Mouse (Mus musculus) gastrocnemius, adult 2 months (tissue): ENCODE data around the gene Sh3pxd2a. TPM values are rescaled to one million over a fixed set of nuclear protein-coding genes. Genes with fewer than 3 reads are reported as not detected.

ENCODE experiments used
- DNase-seq: peaks from one replicate; pipeline ENCODE4 v3.0.0; 2022
- H3K27ac ChIP-seq: fragments of 200-600 bp; 2 replicates; pipeline ENCODE4 v1.8.1; 2022; ENCODE audit warnings: mild to moderate bottlenecking
- H3K4me3 ChIP-seq: fragments of 200-600 bp; 2 replicates; pipeline ENCODE4 v1.8.1; 2022; ENCODE audit warnings: mild to moderate bottlenecking, moderate library complexity
- CTCF ChIP-seq: fragments of 200-600 bp; IDR thresholded peaks from 2 replicates; pipeline ENCODE4 v1.8.1; 2022; ENCODE audit warnings: antibody characterized with exemption, mild to moderate bottlenecking, moderate library complexity
- intact Hi-C: fragments of 180-260 bp; cut with DNase I; formaldehyde crosslinking; loops from one replicate; pipeline ENCODE4 v1.15.1; 2025
- total RNA-seq, 2 experiments: library from RNA; stranded (reverse); gene quantifications; 2 replicates each; pipeline ENCODE4 v1.2.3; 2021

Gene Sh3pxd2a
- total RNA-seq, 2 experiments from 2014 or later: 37.7 to 44.7 TPM

DNA sequence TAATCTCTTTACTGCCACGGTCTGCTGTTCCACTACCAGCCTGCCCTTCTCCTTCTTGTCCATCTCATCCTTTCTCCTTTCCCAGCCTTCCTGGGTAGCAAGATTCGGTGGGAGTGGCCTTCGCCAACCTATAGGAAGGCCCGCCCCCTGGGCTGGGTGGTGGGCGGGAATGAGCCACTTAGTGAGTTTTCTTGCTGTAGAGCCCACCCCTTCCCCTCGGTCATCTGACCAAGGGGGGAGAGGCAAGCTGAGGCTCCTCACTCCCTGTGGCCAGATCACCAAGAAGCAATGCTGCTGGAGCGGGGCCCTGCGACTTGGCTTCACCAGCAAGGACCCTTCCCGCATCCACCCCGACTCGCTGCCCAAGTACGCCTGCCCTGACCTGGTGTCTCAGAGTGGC, 224.1 kb downstream of the Sh3pxd2a start:
- H3K4me3 ChIP-seq: no peak overlapping the region
- no peak for TF ChIP-seq CTCF

DNA sequence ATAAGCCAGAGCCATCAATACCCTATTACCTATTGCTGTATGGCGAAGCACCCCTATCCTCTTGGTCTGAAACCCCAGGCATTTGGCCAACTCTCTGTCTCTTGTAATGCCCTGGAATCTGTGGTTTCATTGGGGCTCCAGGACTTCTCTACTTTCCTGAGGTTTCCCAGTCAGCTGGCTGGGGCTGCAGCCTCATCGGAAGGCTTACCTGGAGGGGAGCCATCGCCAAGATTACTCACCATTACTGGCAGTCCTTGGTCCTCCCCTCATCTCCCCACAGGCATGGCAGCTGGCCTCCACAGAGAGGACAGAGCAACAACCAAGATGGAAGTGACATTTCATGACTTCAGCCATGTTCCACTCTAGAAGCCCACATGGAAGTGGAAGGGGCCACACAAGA, 231.1 kb downstream of the Sh3pxd2a start:
- no peak for TF ChIP-seq CTCF
- peak; percentile 73 for DNase-seq
- intact Hi-C loops: no loop called here
- Histone ChIP-seq H3K27ac (peak overlapping the region; percentile 98), H3K4me3 (peak overlapping the region; percentile 32)

More for the DNA sequence above, 224.1 kb downstream of the Sh3pxd2a start:
- H3K27ac ChIP-seq: no peak overlapping the region
- intact Hi-C loops: no loop called here
- DNase-seq: no peak

DNA sequence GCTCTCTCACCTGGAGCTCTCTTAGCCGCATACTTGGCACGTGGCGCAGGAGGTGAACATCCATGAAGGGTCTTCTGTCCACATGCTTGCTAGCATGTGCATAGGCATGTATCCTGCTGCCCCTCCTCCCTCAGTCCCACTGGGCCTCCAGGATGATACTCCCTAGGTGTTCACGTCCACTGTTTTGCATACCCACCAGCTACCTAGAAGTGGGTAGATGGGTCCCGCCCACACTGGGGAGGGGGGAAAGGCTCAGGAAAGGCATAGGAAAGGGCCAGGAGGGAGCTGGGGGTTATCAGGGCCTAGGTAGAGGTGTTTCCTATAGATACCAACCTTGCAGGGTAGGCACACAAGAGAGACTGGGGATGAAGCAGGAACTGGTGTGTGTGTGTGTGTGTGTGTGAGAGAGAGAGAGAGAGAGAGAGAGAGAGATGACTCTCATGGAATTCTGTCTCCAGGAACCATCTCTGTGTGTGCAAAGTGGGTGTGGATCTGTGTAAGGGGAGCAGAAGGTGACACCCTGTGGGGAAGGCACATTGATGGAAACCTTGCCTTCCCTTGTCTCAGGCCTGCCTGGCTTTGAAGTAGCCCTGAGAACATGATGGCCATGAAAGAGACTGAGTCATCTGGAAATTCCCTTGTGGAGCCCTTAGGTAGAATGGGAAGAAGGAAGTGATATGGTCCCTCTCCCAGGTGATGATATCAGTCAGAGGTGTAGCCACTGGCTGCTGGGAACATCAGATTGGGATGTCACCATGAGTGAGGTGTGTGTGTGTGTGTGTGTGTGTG, 231.9 kb downstream of the Sh3pxd2a start:
- Histone ChIP-seq H3K4me3 (peak overlapping the region; percentile 79), H3K27ac (peak overlapping the region; percentile 98)
- no peak for TF ChIP-seq CTCF
- no peak for DNase-seq
- intact Hi-C loops: no loop called here

DNA sequence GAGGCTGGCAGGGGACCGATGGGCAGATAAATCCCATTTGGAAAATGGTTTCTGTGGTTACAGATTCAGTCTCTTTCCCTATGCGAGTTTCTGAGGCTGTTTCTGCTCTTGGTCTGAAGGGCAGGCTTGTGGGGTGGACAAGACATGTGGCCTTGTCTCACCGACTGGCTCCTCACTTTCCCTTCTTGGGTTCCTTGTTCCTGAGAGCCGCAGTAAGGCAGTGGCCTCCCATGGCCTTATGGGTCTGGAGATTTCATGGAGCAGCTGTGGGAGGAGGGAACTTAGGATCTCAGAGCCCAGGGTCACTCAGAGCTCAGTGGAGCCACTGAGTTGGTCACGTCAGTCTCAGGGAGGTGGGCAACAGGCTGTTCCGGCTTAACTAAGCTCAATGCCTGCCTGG, 232.8 kb downstream of the Sh3pxd2a start:
- Histone ChIP-seq H3K27ac (peak overlapping the region; percentile 98), H3K4me3 (peak overlapping the region; percentile 79)
- intact Hi-C loops: loop anchor here (2.0 kb wide), 1 partner anchor 15 kb away; no protein-coding TSS in a partner anchor
- DNase-seq: peak; percentile 56
- TF ChIP-seq CTCF: no peak

DNA sequence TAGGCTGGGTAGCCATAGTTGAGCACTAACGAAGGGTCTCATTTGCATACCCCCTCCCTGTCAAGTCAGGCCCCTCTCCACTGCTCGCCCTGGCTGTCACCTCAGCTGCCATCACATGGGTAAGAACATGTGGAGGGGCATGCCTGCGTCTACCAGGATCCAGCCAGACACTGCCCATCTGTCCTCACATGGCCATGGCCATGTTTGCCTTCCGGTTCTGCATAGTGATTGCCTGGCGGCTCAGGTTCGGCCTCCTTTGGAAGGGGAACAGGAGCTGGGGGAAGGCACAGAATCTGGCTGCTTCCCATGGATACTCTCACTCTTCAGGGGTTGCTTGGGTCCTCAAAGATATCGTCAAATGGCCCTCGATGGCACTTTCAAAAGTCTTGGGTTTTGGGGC, 233.5 kb downstream of the Sh3pxd2a start:
- Histone ChIP-seq H3K27ac (peak overlapping the region; percentile 98), H3K4me3 (peak overlapping the region; percentile 79)
- intact Hi-C loops: loop anchor here (2.0 kb wide), 1 partner anchor 16 kb away; no protein-coding TSS in a partner anchor
- TF ChIP-seq CTCF: no peak
- DNase-seq: peak; percentile 85

DNA sequence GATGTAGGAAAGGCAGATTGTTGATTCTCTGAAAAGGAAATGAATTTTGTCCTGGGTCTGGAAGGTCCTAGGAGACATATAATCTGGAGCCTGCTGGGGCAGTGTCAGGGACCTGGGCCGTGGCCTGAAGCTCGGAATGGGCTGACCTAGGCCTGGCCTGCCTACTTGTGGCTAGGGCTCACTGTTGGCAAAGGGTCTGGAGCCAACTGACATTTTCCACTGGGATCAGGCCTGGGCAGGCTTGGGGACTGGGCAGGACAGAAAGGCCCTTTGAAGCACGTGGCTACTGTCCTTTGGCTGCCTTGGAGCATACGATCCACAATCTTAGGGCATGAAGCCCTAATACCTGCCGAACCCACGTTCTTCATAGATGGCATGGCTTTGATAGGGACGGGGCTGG, 234.1 kb downstream of the Sh3pxd2a start:
- Histone ChIP-seq H3K4me3 (peak overlapping the region; percentile 79), H3K27ac (peak overlapping the region; percentile 98)
- no peak for TF ChIP-seq CTCF
- peak; percentile 89 for DNase-seq
- intact Hi-C loops: loop anchor here (2.0 kb wide), 1 partner anchor 17 kb away; no protein-coding TSS in a partner anchor

DNA sequence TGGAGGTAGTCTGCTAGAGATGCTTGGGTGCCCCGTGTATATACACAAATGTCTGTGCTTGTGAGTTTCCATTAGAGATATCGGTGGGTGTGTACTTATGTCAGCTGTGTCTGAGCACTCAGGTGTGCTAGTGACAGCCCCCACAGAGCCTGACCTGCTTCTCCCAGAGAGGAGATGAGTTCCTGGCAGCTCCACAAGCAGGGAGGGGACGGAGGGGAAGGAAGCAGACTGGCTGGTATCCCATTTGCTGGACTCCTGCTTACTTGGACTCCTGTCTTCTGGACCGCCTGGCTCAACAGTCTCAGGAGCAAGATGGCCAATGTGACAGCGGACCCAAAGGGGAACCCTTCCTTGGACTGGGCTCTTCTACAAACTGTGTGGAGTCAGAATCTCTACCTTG, 234.7 kb downstream of the Sh3pxd2a start:
- intact Hi-C loops: no loop called here
- Histone ChIP-seq H3K4me3 (peak overlapping the region; percentile 79), H3K27ac (peak overlapping the region; percentile 98)
- no peak for TF ChIP-seq CTCF
- peak; percentile 87 for DNase-seq

DNA sequence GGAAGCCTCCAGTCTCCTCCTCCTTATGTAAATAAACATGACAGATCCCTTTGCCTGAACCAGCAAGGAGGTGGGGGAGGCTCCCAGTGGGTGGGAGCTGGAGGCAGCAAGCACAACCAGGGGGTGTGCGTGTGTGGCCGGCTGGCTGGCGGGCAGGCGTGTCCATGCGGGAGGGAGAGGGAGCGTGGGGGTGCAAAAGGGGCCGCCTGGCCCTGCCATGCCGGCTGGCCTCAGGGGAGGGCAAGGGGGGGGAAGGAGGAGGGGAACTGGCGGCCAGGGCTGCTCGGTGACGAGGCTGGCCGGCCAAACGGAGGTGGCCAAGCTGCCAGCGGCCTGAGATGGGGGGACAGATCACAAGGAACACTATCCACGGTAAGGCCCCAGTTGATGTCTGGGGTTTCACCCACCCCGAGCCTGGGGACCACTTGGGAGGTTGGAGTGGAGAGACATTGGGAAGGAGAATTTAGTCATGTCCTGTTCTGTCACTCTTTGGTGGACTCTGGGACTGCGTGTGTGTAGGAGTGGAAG, 235.4 kb downstream of the Sh3pxd2a start:
- DNase-seq: peak; percentile 94
- TF ChIP-seq CTCF: no peak
- Histone ChIP-seq H3K4me3 (peak overlapping the region; percentile 79), H3K27ac (peak overlapping the region; percentile 98)
- intact Hi-C loops: no loop called here

DNA sequence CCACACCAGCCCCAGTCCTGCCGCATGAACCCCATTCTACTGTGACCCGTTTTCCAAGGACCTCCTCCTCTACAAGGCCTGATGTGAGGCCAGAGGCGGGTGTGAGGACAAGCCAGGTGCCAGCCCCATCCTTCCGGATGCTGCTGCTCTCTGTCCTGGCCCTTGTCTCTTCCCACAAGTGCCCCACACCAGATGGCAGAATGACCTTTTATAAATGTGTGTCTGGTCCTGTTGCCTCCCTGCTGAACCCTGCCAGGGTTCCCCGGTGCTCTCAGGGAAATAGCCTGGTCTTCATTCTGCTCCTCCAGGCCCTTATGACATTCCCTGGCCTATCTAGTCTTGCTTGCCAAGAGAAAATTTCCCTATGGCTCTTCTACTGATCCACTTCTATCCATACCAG, 238.4 kb downstream of the Sh3pxd2a start:
- H3K27ac ChIP-seq: peak overlapping the region; percentile 94
- DNase-seq: no peak
- intact Hi-C loops: no loop called here
- no peak for TF ChIP-seq CTCF
- H3K4me3 ChIP-seq: no peak overlapping the region

DNA sequence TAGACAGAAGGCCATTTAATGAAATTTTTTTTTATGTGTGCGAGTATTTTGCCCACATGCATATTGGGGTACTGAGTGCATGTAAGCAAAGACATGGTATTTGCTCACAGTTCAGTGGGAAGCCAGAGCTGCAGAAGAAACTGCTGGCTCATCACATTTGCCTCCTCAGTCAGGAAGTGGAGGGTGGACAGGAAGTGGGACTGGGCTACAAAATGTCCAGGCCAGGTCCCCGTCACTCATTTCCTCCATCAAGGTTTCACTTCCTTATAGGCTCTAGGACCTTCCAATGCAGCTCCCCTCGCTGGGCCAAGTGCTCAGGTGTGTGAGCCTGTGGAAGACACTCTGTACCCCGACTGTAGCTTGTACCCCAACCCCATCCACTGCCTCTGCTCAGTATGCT, 239.5 kb downstream of the Sh3pxd2a start:
- no peak for DNase-seq
- intact Hi-C loops: no loop called here
- Histone ChIP-seq H3K27ac (peak overlapping the region; percentile 94), H3K4me3 (no peak overlapping the region)
- TF ChIP-seq CTCF: no peak

DNA sequence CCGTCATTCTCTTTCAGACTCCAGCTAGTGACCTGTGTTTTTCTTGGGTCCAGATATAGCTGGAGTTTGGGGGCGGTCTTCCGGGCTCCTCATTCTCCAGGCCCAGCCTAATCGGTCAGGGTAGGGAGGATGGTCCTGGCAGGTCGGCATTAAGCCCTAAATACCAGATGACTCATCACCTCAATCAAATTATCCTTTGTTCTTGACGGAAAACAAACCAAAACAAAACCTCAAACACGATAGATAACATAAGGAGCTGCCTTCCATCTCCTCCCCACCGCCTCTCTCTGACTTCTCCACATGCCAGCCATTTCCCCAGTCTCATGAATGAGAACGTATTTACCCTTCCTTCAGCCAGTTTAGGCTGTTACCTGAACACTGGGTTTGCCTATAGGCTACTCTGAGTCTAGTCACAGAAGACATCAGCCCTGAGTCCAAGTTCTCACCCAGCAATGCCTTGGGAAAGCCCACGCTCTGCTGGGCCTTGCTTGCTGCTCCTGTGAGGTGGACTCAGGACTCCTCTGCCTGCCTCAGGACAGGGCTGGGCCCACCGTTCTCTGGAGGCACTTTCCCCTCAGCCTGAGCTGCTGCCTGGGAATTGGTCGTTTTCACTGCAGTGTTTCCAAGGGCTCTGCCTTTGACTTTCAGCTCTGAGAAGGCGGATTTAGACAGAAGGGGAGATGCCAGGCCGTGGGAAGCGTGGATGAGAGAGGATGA, 241.2 kb downstream of the Sh3pxd2a start:
- DNase-seq: no peak
- no peak for TF ChIP-seq CTCF
- Histone ChIP-seq H3K27ac (peak overlapping the region; percentile 94), H3K4me3 (peak overlapping the region; percentile 29)
- intact Hi-C loops: no loop called here

DNA sequence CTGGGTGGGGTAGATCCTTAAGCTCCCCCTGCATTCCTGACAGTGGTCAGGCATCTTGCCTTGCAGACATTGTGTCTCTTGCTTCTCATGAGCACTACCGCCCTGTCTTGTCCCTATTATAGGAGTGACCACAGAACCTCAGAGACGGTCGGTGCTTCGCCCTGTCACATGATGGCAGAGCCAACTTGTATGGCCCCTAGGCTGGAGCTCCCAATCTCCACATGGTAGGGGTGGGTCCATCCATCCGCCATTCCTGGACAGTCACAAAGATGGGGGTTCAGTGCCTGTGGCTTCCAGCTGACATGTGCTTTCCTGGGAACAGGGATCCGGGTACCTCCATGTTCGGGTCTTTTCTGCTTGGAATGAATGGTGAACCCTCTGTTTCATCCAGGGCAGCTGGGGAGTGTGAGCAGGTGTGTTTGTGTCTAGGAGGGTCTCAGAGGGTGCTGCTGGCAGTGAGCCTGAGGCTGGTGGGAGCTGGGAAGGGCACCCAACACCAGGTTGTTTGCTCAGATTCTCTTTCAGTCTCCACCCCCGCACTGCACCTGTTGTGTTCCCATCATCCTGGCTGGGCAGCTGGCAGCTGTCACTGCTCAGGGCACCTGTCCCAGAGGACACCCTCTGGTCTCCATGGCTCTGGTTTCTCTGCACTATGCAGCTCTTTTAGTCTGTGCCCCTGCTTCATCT, 241.9 kb downstream of the Sh3pxd2a start:
- peak; percentile 94 for DNase-seq
- TF ChIP-seq CTCF: no peak
- Histone ChIP-seq H3K27ac (peak overlapping the region; percentile 94), H3K4me3 (peak overlapping the region; percentile 29; the same call in 1 of the 2 replicates)
- intact Hi-C loops: no loop called here
